Mouse (Mus musculus): ENCODE measurements around the gene Sh3yl1.

Sh3yl1 gene

DNA sequence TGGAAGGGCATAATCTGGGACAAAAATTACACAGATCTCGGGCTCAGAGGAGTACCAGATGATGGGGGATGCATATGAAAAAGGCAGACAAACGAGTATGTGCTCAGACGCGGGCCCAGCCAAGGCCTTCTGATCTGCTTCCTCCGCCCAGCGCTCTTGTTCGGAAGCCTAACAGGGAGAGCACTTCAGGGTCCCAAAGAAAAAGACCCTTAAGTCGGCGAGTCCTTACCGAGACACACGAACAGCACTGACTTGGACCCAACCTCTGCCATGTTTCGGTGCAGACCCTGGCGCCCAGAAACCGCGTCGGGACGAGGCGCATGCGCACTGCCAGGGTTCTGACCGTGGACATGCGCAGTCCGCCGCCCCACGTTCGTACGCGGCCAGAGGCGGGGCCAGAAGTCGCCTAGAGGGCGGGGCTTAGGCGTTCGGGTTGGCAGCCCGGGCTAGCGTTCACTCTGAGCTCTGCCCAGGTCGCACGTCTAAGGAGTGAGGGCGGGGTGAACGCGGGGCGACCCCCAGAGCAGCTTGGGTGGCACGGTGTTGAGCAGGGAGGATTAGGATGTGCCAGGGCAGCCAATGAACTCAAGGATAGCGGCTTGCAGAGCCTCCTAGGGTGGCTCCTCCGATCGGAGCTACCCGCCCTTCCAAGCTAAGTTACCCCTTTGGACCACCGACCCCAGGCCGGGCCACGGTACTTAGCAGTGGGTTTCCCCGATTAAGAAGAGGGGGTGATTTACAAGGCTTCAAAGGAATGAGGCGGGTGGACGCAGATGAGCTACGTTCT is at the start of gene Sh3yl1, which contains the start of gene Acp1:
Sh3yl1 (plus strand) TSS at position 408 of the 787 bp plus-strand sequence.
Acp1 (minus strand) TSS at position 329 of the 787 bp plus-strand sequence.
- peak; percentile 96 for DNase-seq

DNA sequence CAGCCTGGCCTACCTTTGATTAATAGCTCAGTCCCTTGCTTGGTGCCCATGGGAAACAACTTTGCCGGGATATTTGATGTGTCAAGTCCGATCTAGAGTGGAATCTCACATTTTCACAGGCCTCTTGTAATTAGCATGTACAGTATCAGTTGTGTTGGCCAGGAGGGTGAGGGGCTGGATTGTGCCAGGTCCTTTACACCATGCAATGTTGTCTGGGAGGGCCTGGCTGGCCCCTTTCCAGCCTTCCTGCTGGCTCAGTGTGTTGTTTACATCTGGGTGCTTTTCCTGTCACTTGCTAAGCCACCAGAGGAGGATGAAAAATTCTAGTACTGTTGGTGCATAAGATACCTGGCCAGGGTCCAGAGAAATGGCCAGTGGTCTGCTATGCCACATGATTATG is 47.1 kb upstream of the Sh3yl1 start:
- no peak for DNase-seq

- no peak for DNase-seq
These were observed 45.7 kb upstream of the Sh3yl1 start for GRCm38 (mm10) chr12:30865781-30866180.

- DNase-seq: no peak
These were observed 32.0 kb upstream of the Sh3yl1 start for GRCm38 (mm10) chr12:30879447-30879846.

- DNase-seq: no peak
These were observed 27.9 kb upstream of the Sh3yl1 start for GRCm38 (mm10) chr12:30883592-30883985.

GRCm38 (mm10) chr12:30883986-30884621 is 27.4 kb upstream of the Sh3yl1 start, which contains the start of gene Alkal2:
TSS of gene Alkal2 (plus strand) at chr12:30884322.
- no peak for DNase-seq

GRCm38 (mm10) chr12:30884622-30885230 is 26.7 kb upstream of the Sh3yl1 start:
- DNase-seq: no peak

GRCm38 (mm10) chr12:30885891-30886290 is 25.6 kb upstream of the Sh3yl1 start:
- DNase-seq: no peak

- no peak for DNase-seq
These were observed 23.5 kb upstream of the Sh3yl1 start for GRCm38 (mm10) chr12:30888003-30888402.

DNA sequence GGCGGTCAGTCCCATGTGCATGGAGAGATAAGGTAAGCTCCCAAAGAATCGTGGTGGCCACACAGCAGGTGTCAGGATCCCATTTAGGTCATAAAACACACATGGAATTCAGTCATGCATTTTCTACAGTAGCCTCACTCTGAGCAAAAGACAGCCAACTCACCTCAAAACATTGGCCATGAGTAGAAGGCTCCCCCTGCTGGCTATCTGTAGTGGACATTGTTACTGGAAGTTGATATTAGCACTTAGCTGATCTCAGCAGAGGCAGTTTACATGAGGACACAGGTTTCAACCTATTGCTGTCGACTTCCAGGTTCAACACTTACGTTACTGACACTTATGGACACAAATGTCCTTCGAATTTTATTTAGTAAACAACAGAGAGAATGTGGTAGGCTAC is 21.4 kb upstream of the Sh3yl1 start:
- DNase-seq: peak; percentile 19

GRCm38 (mm10) chr12:30891438-30891837 is 20.0 kb upstream of the Sh3yl1 start:
- DNase-seq: no peak

DNA sequence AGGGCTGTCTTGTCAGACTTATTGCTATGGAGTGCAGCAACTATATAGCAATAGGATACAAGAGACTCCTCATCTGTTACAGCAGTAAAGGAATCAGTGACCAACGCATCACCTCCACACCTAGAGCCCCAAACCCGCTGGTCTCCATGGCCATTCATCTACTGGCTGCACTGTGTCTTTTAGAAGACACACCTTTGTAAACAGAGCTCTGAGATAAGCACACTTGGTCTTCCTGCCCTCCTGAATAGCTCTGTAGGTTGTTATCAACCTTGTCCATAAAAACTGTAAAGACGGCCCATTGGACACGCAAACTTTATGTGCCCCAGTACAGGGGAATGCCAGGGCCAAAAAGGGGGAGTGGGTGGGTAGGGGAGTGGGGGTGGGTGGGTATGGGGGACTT is 14.4 kb upstream of the Sh3yl1 start:
- no peak for DNase-seq

DNA sequence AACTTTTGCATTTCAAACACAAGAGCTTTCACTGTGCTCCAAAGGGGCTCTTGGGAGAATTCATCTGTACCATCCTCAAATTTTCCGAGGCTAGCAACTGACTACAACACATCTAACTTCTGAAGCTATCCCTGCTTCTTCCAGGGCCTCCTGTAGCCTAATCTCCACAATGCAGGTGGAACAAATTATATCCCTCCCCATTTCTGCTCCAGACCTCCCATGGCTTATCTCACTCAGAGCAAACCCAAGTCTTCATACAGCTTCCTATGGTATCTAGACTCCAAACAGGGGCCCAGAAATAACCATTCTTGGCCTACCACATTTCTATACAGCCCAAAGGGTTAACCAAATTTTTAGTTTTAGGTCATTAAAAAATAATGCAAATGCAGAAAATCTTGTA is 2.8 kb upstream of the Sh3yl1 start:
- no peak for DNase-seq

- no peak for DNase-seq
These were observed 1.6 kb upstream of the Sh3yl1 start for GRCm38 (mm10) chr12:30909881-30910280.

DNA sequence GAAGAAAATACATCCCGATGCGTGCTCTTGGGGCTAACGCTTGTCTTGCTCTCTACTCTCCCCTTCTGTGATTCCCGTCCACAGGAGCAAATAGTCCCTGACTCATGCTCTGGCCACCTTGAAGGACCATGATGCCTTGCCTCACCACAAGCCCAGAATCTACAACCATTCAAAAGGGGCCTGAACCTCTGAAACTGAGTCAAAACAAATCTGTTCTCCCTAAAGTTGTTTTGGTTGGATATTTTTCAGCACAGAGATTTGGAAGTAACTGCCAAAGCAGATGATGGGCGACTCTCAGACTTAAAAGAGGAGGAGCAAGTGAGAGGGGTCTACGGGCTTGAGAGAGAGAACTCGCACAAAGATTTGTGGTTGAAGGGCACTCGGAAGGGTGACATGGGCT is 608 bp upstream of the Sh3yl1 start:
- peak; percentile 12 for DNase-seq

GRCm38 (mm10) chr12:30912048-30912381 is 547 bp downstream of the Sh3yl1 start:
- DNase-seq: peak; percentile 71

- peak; percentile 10 for DNase-seq
These were observed 1.4 kb downstream of the Sh3yl1 start for GRCm38 (mm10) chr12:30912840-30913239.

DNA sequence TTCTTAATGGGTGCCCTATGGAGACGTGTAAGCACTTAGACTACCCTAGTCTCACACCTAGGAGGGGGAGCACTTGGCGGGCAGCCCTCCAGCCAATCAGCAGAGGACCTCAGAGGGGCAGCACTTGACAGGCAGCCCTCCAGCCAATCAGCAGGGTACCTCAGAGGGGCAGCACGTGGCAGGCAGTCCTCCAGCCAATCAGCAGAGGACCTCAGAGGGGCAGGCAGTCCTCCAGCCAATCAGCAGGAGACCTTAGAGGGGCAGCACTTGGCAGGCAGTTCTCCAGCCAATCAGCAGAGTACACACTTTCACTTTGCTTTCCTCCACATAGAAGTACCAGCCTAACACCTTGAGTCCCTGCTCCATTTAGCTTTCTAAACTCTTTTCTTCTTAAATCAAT is 10.9 kb downstream of the Sh3yl1 start:
- DNase-seq: no peak

DNA sequence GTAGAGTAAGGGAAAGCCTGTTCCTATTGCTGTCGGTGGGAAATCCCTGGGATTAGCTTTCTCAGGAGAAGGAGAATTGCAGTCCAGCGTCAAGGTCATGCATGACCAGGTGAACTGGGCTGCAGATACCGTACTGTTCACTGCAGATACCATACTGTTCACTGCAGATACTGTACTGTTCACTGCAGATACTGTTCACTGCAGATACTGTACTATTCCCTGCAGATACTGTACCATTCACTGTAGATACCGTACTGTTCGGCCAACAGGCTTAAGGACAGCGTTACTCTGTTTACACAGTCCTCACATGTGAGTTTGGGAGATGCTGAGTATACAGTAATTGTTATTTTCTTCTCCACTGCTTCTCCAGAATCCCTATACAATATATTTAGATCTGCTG is 16.7 kb downstream of the Sh3yl1 start:
- DNase-seq: no peak

DNA sequence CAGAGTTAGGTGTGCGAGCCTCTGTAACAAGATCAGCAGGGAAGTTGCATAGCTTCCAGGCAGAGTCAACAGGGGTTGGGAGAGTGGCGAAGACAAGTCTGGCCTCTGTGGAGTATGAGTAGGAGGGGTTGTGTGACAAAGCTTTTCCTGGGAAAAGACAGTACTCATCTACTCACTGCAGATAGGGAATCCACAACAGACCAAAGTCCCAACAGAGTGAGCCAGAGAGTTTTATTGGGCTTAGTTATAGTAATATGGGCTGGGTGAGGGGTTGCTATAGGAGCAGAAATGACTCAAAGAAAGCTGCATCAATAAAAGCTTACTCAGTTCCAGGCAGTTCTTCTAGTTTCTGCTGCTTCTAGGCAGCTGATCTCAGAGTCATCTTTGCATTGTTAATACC is 21.8 kb downstream of the Sh3yl1 start:
- DNase-seq: no peak

DNA sequence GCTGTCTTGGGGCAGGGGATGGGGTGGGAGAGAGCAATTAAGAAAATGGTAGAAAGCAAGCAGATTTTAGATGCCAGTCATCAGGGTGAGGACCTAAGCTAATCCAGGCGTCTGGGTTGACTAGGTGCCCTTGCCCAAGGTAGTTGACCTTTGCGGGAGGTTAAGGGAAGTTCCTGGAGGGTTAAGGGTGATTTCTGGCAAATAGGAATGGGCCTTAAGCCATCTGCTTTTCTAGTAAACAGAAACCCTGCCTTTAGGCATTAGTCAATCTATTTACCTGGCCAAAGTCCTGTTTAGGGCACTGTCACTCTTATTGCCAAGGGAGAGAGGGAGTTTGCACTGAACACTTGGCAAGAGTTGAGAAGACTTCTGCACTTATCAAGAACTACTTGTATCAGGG is 25.4 kb downstream of the Sh3yl1 start:
- DNase-seq: no peak

GRCm38 (mm10) chr12:30943057-30943986 is 31.9 kb downstream of the Sh3yl1 start:
- no peak for DNase-seq

GRCm38 (mm10) chr12:30944197-30944596 is 32.7 kb downstream of the Sh3yl1 start:
- no peak for DNase-seq
